Mouse (Mus musculus) neural tube, embryonic 15.5 days (tissue): Measurements from ENCODE around the gene Gpc4. TPM values are rescaled to one million over a fixed set of nuclear protein-coding genes. Genes with fewer than 3 reads are reported as not detected.
A peak's percentile ranks its signal among the peaks of the same experiment; 100 is the strongest.

Experiments used
- ATAC-seq: fragments of 200-750 bp; cut with Nextera tagmentation; 2 replicates; pipeline ENCODE4 v1.8.0; 2017; ENCODE audit warnings: mild to moderate bottlenecking, moderate TSS enrichment, moderate library complexity; ENCODE audit not compliant: low FRiP score
- H3K27ac ChIP-seq: fragments of 300-500 bp; sonication (generic); replicated peaks from 2 replicates; pipeline ENCODE4 v1.5.1; 2015; ENCODE audit warnings: mild to moderate bottlenecking, inconsistent platforms
- H3K27me3 ChIP-seq: fragments of 300-500 bp; sonication (generic); replicated peaks from 2 replicates; pipeline ENCODE4 v1.6.1; 2015; ENCODE audit warnings: inconsistent platforms
- H3K36me3 ChIP-seq: fragments of 300-500 bp; sonication (generic); 2 replicates; pipeline ENCODE4 v1.6.1; 2015; ENCODE audit warnings: inconsistent platforms
- H3K4me1 ChIP-seq: fragments of 300-500 bp; sonication (generic); 2 replicates; pipeline ENCODE4 v1.6.1; 2015; ENCODE audit warnings: inconsistent platforms
- H3K4me2 ChIP-seq: fragments of 300-500 bp; sonication (generic); 2 replicates; pipeline ENCODE4 v1.6.1; 2015; ENCODE audit warnings: inconsistent platforms, mild to moderate bottlenecking, moderate library complexity
- H3K4me3 ChIP-seq: fragments of 300-500 bp; sonication (generic); replicated peaks from 2 replicates; pipeline ENCODE4 v1.5.1; 2015; ENCODE audit warnings: mild to moderate bottlenecking, inconsistent platforms
- H3K9ac ChIP-seq: fragments of 300-500 bp; sonication (generic); replicated peaks from 2 replicates; pipeline ENCODE4 v1.6.1; 2015; ENCODE audit warnings: mild to moderate bottlenecking, inconsistent platforms
- H3K9me3 ChIP-seq: fragments of 300-500 bp; sonication (generic); replicated peaks from 2 replicates; pipeline ENCODE4 v1.6.1; 2016; ENCODE audit warnings: inconsistent platforms
- WGBS: fragments of 180-500 bp; shearing (Covaris S2); methylation state at CpG from one replicate; pipeline ENCODE4 v1.1.7; 2015; ENCODE audit warnings: mixed read lengths; 5-methylcytosine and 5-hydroxymethylcytosine counted together
- polyA plus RNA-seq: library from polyadenylated mRNA; unstranded; fragments of >200 nt; fragmentation: Nextera tagmentation; extraction: Ambion mirVana; gene quantifications from 2 replicates; pipeline ENCODE4 v1.2.1, GENCODE M21; 2015

Gene Gpc4
- polyA plus RNA-seq, 1 experiment from 2014 or later, result 12.7 TPM

GRCm38 (mm10) chrX:52101445-52101844 is 63.6 kb downstream of the Gpc4 start:
- no peak overlapping the region for H3K27ac ChIP-seq
- H3K4me1 ChIP-seq, result no peaks in the 10 kb centered on the region
- no peak for ATAC-seq
- H3K4me2 ChIP-seq, result no peak overlapping the region
- H3K4me3 ChIP-seq, result no peak overlapping the region
- WGBS, result 85% methylated on average over 6 of the region's 6 CpGs
- H3K27me3 ChIP-seq, result no peaks in the 10 kb centered on the region
- H3K9ac ChIP-seq, result no peak overlapping the region
- no peaks in the 10 kb centered on the region for H3K9me3 ChIP-seq
- no peaks in the 10 kb centered on the region for H3K36me3 ChIP-seq

GRCm38 (mm10) chrX:52087726-52088348 is 77.2 kb downstream of the Gpc4 start:
- peak; percentile 21; the same call in 1 of the 2 replicates for ATAC-seq
- WGBS, result 32% methylated on average over 7 of the region's 7 CpGs
- Histone ChIP-seq H3K27me3 (no peaks in the 10 kb centered on the region), H3K4me3 (no peak overlapping the region), H3K4me1 (no peaks in the 10 kb centered on the region), H3K4me2 (no peak overlapping the region), H3K27ac (no peak overlapping the region), H3K36me3 (no peaks in the 10 kb centered on the region), H3K9me3 (no peaks in the 10 kb centered on the region), H3K9ac (no peak overlapping the region)

- Histone ChIP-seq H3K27ac (no peak overlapping the region), H3K36me3 (no peaks in the 10 kb centered on the region), H3K4me3 (no peak overlapping the region), H3K9ac (no peak overlapping the region), H3K9me3 (no peaks in the 10 kb centered on the region), H3K4me1 (no peaks in the 10 kb centered on the region), H3K27me3 (no peaks in the 10 kb centered on the region), H3K4me2 (no peak overlapping the region)
- 70% methylated on average over 8 of the region's 8 CpGs for WGBS
- ATAC-seq, result no peak
Observed at GRCm38 (mm10) chrX:52086885-52087573, 78.0 kb downstream of the Gpc4 start.

GRCm38 (mm10) chrX:52083557-52083956 is 81.5 kb downstream of the Gpc4 start:
- Histone ChIP-seq H3K9ac (no peak overlapping the region), H3K36me3 (no peaks in the 10 kb centered on the region), H3K27me3 (no peaks in the 10 kb centered on the region), H3K27ac (no peak overlapping the region), H3K9me3 (no peaks in the 10 kb centered on the region), H3K4me1 (no peaks in the 10 kb centered on the region), H3K4me2 (no peak overlapping the region), H3K4me3 (no peak overlapping the region)
- WGBS, result 85% methylated on average over 3 of the region's 3 CpGs
- no peak for ATAC-seq

GRCm38 (mm10) chrX:52072410-52072809 is 92.6 kb downstream of the Gpc4 start:
- no peaks in the 10 kb centered on the region for H3K4me1 ChIP-seq
- H3K4me2 ChIP-seq, result no peak overlapping the region
- H3K36me3 ChIP-seq, result no peaks in the 10 kb centered on the region
- H3K27ac ChIP-seq, result no peak overlapping the region
- no peak overlapping the region for H3K9ac ChIP-seq
- H3K4me3 ChIP-seq, result no peak overlapping the region
- 78% methylated on average over 2 of the region's 2 CpGs for WGBS
- no peaks in the 10 kb centered on the region for H3K27me3 ChIP-seq
- ATAC-seq, result no peak
- H3K9me3 ChIP-seq, result no peaks in the 10 kb centered on the region

- no peak overlapping the region for H3K9ac ChIP-seq
- no peaks in the 10 kb centered on the region for H3K9me3 ChIP-seq
- H3K4me2 ChIP-seq, result no peak overlapping the region
- WGBS, result 69% methylated on average over 13 of the region's 13 CpGs
- no peaks in the 10 kb centered on the region for H3K36me3 ChIP-seq
- no peaks in the 10 kb centered on the region for H3K27me3 ChIP-seq
- H3K4me1 ChIP-seq, result no peaks in the 10 kb centered on the region
- ATAC-seq, result no peak
- H3K27ac ChIP-seq, result no peak overlapping the region
- H3K4me3 ChIP-seq, result no peak overlapping the region
Observed at GRCm38 (mm10) chrX:52053416-52053815, 111.6 kb downstream of the Gpc4 start.

GRCm38 (mm10) chrX:52052011-52052410 is 113.0 kb downstream of the Gpc4 start:
- ATAC-seq, result no peak
- Histone ChIP-seq H3K27ac (no peak overlapping the region), H3K36me3 (no peaks in the 10 kb centered on the region), H3K9ac (no peak overlapping the region), H3K4me1 (no peaks in the 10 kb centered on the region), H3K27me3 (no peaks in the 10 kb centered on the region), H3K4me2 (no peak overlapping the region), H3K9me3 (no peaks in the 10 kb centered on the region), H3K4me3 (no peak overlapping the region)
- 51% methylated on average over 5 of the region's 5 CpGs for WGBS

GRCm38 (mm10) chrX:52050941-52051340 is 114.1 kb downstream of the Gpc4 start:
- Histone ChIP-seq H3K4me1 (no peaks in the 10 kb centered on the region), H3K9ac (no peak overlapping the region), H3K36me3 (no peaks in the 10 kb centered on the region), H3K4me2 (no peak overlapping the region), H3K27ac (no peak overlapping the region), H3K9me3 (no peaks in the 10 kb centered on the region), H3K27me3 (no peaks in the 10 kb centered on the region), H3K4me3 (no peak overlapping the region)
- WGBS, result 68% methylated on average over 4 of the region's 4 CpGs
- no peak for ATAC-seq

- 81% methylated on average over 1 of the region's 1 CpGs for WGBS
- H3K27ac ChIP-seq, result no peak overlapping the region
- H3K36me3 ChIP-seq, result no peaks in the 10 kb centered on the region
- no peak overlapping the region for H3K4me3 ChIP-seq
- H3K9me3 ChIP-seq, result no peaks in the 10 kb centered on the region
- no peaks in the 10 kb centered on the region for H3K4me1 ChIP-seq
- H3K4me2 ChIP-seq, result no peak overlapping the region
- H3K27me3 ChIP-seq, result no peaks in the 10 kb centered on the region
- ATAC-seq, result no peak
- H3K9ac ChIP-seq, result no peak overlapping the region
Observed at GRCm38 (mm10) chrX:52039875-52040274, 125.2 kb downstream of the Gpc4 start.

GRCm38 (mm10) chrX:52030146-52030545 is 134.9 kb downstream of the Gpc4 start:
- Histone ChIP-seq H3K9ac (no peak overlapping the region), H3K36me3 (no peaks in the 10 kb centered on the region), H3K4me2 (no peak overlapping the region), H3K9me3 (no peaks in the 10 kb centered on the region), H3K4me3 (no peak overlapping the region), H3K27me3 (no peaks in the 10 kb centered on the region; the same call in 1 of the 2 replicates), H3K4me1 (no peaks in the 10 kb centered on the region), H3K27ac (no peak overlapping the region)
- no peak for ATAC-seq
- WGBS, result 79% methylated on average over 7 of the region's 7 CpGs

GRCm38 (mm10) chrX:52017660-52018059 is 147.4 kb downstream of the Gpc4 start:
- no peak overlapping the region for H3K9ac ChIP-seq
- no peak overlapping the region for H3K27ac ChIP-seq
- no peak overlapping the region for H3K4me3 ChIP-seq
- no peaks in the 10 kb centered on the region for H3K36me3 ChIP-seq
- H3K27me3 ChIP-seq, result no peaks in the 10 kb centered on the region
- H3K4me1 ChIP-seq, result no peaks in the 10 kb centered on the region
- ATAC-seq, result no peak
- WGBS, result 57% methylated on average over 8 of the region's 9 CpGs
- H3K9me3 ChIP-seq, result no peaks in the 10 kb centered on the region
- H3K4me2 ChIP-seq, result no peak overlapping the region
